Mouse (Mus musculus) neural tube, embryonic 15.5 days (tissue): ENCODE results near the gene Samhd1. TPM values are rescaled to one million over a fixed set of nuclear protein-coding genes. Genes with fewer than 3 reads are reported as not detected.

Experiments
- ATAC-seq: fragments of 200-750 bp; cut with Nextera tagmentation; 2 replicates; pipeline ENCODE4 v1.8.0; 2017; ENCODE audit warnings: mild to moderate bottlenecking, moderate TSS enrichment, moderate library complexity; ENCODE audit not compliant: low FRiP score
- H3K27ac ChIP-seq: fragments of 300-500 bp; sonication (generic); replicated peaks from 2 replicates; pipeline ENCODE4 v1.5.1; 2015; ENCODE audit warnings: mild to moderate bottlenecking, inconsistent platforms
- H3K27me3 ChIP-seq: fragments of 300-500 bp; sonication (generic); replicated peaks from 2 replicates; pipeline ENCODE4 v1.6.1; 2015; ENCODE audit warnings: inconsistent platforms
- H3K36me3 ChIP-seq: fragments of 300-500 bp; sonication (generic); 2 replicates; pipeline ENCODE4 v1.6.1; 2015; ENCODE audit warnings: inconsistent platforms
- H3K4me1 ChIP-seq: fragments of 300-500 bp; sonication (generic); 2 replicates; pipeline ENCODE4 v1.6.1; 2015; ENCODE audit warnings: inconsistent platforms
- H3K4me2 ChIP-seq: fragments of 300-500 bp; sonication (generic); 2 replicates; pipeline ENCODE4 v1.6.1; 2015; ENCODE audit warnings: inconsistent platforms, mild to moderate bottlenecking, moderate library complexity
- H3K4me3 ChIP-seq: fragments of 300-500 bp; sonication (generic); replicated peaks from 2 replicates; pipeline ENCODE4 v1.5.1; 2015; ENCODE audit warnings: mild to moderate bottlenecking, inconsistent platforms
- H3K9ac ChIP-seq: fragments of 300-500 bp; sonication (generic); replicated peaks from 2 replicates; pipeline ENCODE4 v1.6.1; 2015; ENCODE audit warnings: mild to moderate bottlenecking, inconsistent platforms
- H3K9me3 ChIP-seq: fragments of 300-500 bp; sonication (generic); replicated peaks from 2 replicates; pipeline ENCODE4 v1.6.1; 2016; ENCODE audit warnings: inconsistent platforms
- WGBS: fragments of 180-500 bp; shearing (Covaris S2); methylation state at CpG from one replicate; pipeline ENCODE4 v1.1.7; 2015; ENCODE audit warnings: mixed read lengths; 5-methylcytosine and 5-hydroxymethylcytosine counted together
- polyA plus RNA-seq: library from polyadenylated mRNA; unstranded; fragments of >200 nt; fragmentation: Nextera tagmentation; extraction: Ambion mirVana; gene quantifications from 2 replicates; pipeline ENCODE4 v1.2.1, GENCODE M21; 2015

Gene Samhd1
- polyA plus RNA-seq, 1 experiment from 2014 or later, result 11.9 TPM

DNA sequence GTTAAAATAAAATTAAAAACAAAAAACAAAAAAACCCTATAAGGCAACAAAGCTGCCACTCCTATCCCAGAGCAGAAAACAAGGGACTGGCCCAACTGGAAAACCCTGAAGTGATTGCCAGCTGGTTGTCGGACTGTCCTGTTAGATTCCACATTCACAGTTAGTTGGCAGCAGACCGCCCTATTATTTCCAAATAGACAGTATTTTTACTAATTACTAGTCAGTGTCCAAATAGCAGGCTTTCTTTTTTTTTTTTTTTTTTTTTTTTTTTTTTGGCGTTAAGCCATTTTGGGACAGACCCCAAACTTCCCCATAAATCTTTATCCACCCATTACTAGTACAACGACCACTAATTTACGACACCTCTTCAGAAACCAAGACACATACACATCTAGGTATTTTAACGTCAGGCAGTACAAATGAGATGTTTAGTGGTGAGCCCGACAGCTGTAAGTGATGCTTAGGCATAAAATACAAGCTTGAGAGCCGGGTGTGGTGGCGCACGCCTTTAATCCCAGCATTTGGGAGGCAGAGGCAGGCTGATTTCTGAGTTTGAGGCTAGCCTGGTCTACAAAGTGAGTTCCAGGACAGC, 560 bp upstream of the Samhd1 start:
- H3K27me3 ChIP-seq, result no peaks in the 10 kb centered on the region
- H3K36me3 ChIP-seq, result no peaks in the 10 kb centered on the region
- 61% methylated on average over 10 of the region's 10 CpGs for WGBS
- H3K27ac ChIP-seq, result peak overlapping the region; percentile 73
- no peak for ATAC-seq
- 0 out of 2 replicates have a peak, but pooled peaks cover 5% of the 10 kb centered on the region for H3K9me3 ChIP-seq
- peaks cover 13% of the 10 kb centered on the region for H3K4me1 ChIP-seq
- peak overlapping the region; percentile 68 for H3K4me3 ChIP-seq
- peak overlapping the region; percentile 95 for H3K4me2 ChIP-seq
- peak overlapping the region; percentile 65 for H3K9ac ChIP-seq

- Histone ChIP-seq H3K9me3 (no peaks in the 10 kb centered on the region), H3K4me2 (peak overlapping the region; percentile 95), H3K36me3 (no peaks in the 10 kb centered on the region), H3K4me3 (peak overlapping the region; percentile 68), H3K27ac (peak overlapping the region; percentile 73), H3K27me3 (no peaks in the 10 kb centered on the region), H3K4me1 (peaks cover 13% of the 10 kb centered on the region), H3K9ac (peak overlapping the region; percentile 65)
- ATAC-seq, result peak; percentile 43; the same call in 1 of the 2 replicates
- 0% methylated on average over 25 of the region's 25 CpGs for WGBS
These were observed 560 bp downstream of the Samhd1 start for GRCm38 (mm10) chr2:157134479-157134931.

DNA sequence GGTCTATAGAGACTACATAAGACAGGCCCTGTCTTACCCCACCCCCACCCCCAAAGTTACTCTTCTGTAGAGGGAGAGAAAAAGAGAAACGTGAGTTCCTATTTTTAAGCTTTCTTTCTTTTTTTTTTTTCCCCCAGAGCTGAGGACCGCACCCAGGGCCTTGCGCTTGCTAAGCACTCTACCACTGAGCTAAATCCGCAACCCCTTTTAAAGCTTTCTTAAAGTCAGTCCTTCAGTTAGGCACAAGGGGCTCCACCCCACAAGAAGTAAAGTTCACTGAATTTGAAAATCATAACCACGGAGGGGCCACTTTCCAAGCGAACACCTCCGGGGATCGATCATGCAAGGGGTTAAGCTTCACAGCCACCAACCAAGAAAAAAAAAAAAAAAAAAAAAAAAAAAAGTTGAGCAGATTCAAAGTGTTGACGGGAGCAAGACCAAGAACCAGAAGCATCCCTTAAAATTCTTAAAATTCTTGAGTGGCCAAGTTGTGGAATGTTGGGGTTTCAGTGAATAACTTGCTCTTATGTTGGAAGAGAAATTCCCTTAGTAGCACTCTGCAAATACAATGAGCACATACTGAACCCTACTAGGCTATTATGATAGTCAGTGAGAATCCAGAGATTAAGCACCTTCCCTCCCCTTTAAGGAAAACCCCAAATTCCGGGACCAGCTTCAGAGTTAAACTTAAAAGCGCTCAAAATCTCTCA, 1.1 kb downstream of the Samhd1 start:
- no peaks in the 10 kb centered on the region for H3K9me3 ChIP-seq
- peaks cover 13% of the 10 kb centered on the region for H3K4me1 ChIP-seq
- 27% methylated on average over 11 of the region's 11 CpGs for WGBS
- peak overlapping the region; percentile 65 for H3K9ac ChIP-seq
- H3K27me3 ChIP-seq, result no peaks in the 10 kb centered on the region
- no peak for ATAC-seq
- H3K4me3 ChIP-seq, result peak overlapping the region; percentile 68
- no peak overlapping the region for H3K27ac ChIP-seq
- H3K4me2 ChIP-seq, result peak overlapping the region; percentile 95
- no peaks in the 10 kb centered on the region for H3K36me3 ChIP-seq

- Histone ChIP-seq H3K4me2 (no peak overlapping the region), H3K9me3 (no peaks in the 10 kb centered on the region), H3K4me1 (peaks cover 13% of the 10 kb centered on the region), H3K9ac (no peak overlapping the region), H3K27me3 (no peaks in the 10 kb centered on the region), H3K27ac (no peak overlapping the region), H3K36me3 (no peaks in the 10 kb centered on the region), H3K4me3 (no peak overlapping the region)
- 84% methylated on average over 3 of the region's 3 CpGs for WGBS
- no peak for ATAC-seq
These were observed 2.2 kb downstream of the Samhd1 start for GRCm38 (mm10) chr2:157132686-157133540.

- no peaks in the 10 kb centered on the region for H3K9me3 ChIP-seq
- H3K27me3 ChIP-seq, result no peaks in the 10 kb centered on the region
- no peaks in the 10 kb centered on the region for H3K36me3 ChIP-seq
- no peak overlapping the region for H3K27ac ChIP-seq
- no peak overlapping the region for H3K9ac ChIP-seq
- no peak overlapping the region for H3K4me2 ChIP-seq
- H3K4me3 ChIP-seq, result no peak overlapping the region
- ATAC-seq, result no peak
- 67% methylated on average over 1 of the region's 1 CpGs for WGBS
- peaks cover 13% of the 10 kb centered on the region for H3K4me1 ChIP-seq
These were observed 3.0 kb downstream of the Samhd1 start for GRCm38 (mm10) chr2:157132086-157132485.

DNA sequence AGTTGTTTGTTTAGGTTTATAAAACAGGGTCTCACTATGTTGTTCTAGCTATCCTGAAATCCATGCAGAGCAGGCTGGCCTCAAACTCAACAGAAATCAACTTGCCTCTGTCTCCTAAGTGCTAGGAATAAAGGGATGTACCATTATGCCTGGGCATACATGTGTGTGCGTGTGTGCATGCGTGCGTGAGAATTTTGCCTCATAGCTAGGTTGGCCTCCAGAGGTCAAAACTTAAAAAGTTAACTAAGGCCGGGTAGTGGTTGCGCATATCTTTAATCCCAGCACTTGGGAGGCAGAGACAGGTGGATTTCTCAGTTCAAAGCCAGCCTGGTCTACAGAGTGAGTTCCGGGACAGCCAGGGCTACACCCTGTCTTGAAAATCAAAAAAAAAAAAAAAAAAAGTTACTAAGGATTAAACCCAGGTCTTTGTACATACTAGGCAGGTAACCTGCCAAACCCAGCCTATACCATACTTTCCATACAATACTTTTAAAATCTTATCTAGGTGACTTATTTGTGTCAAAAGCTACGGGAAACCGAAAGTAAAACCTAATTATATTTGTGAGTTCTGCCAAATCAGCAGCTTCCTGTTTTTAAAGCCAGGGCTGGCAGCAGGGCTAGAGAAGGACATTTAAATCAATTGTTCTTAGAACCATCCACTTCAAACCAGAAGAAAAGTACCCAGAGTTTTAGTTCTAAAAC, 4.1 kb downstream of the Samhd1 start:
- no peak for ATAC-seq
- Histone ChIP-seq H3K4me1 (peaks cover 13% of the 10 kb centered on the region), H3K27me3 (no peaks in the 10 kb centered on the region), H3K9ac (no peak overlapping the region), H3K36me3 (peaks cover 5% of the 10 kb centered on the region; the same call in 1 of the 2 replicates), H3K4me2 (no peak overlapping the region), H3K27ac (no peak overlapping the region), H3K4me3 (no peak overlapping the region), H3K9me3 (no peaks in the 10 kb centered on the region)
- 89% methylated on average over 8 of the region's 8 CpGs for WGBS

GRCm38 (mm10) chr2:157129601-157130164, 5.4 kb downstream of the Samhd1 start:
- H3K27ac ChIP-seq, result no peak overlapping the region
- H3K9me3 ChIP-seq, result no peaks in the 10 kb centered on the region
- no peak overlapping the region for H3K4me3 ChIP-seq
- no peak for ATAC-seq
- H3K36me3 ChIP-seq, result peaks cover 9% of the 10 kb centered on the region; the same call in 1 of the 2 replicates
- H3K4me2 ChIP-seq, result no peak overlapping the region
- H3K4me1 ChIP-seq, result peaks cover 9% of the 10 kb centered on the region
- H3K9ac ChIP-seq, result no peak overlapping the region
- WGBS, result 86% methylated on average over 11 of the region's 11 CpGs
- H3K27me3 ChIP-seq, result no peaks in the 10 kb centered on the region

DNA sequence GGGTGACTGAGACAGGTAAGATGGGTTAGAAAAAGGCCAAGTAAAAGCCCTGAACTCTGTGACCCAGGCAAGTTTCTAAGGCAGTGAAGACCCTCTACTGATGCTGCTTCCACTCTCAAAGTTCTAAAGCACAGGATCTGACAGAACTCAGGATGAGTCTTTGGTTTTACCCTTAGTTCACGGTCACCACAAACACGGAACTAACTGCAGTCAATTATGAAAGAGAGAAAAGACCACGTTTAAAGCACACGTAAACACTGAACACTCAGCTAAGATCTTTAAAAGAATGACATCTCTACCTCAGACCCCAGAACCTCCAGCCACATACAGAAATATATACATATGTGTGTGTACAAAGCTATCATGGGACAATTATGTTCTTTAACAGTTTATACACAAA, 6.0 kb downstream of the Samhd1 start:
- H3K9ac ChIP-seq, result no peak overlapping the region
- H3K4me2 ChIP-seq, result no peak overlapping the region
- H3K4me1 ChIP-seq, result peaks cover 6% of the 10 kb centered on the region
- H3K36me3 ChIP-seq, result peaks cover 11% of the 10 kb centered on the region; the same call in 1 of the 2 replicates
- WGBS, result 92% methylated on average over 4 of the region's 4 CpGs
- H3K27me3 ChIP-seq, result no peaks in the 10 kb centered on the region
- no peak overlapping the region for H3K27ac ChIP-seq
- no peaks in the 10 kb centered on the region for H3K9me3 ChIP-seq
- no peak overlapping the region for H3K4me3 ChIP-seq
- ATAC-seq, result no peak

- Histone ChIP-seq H3K4me1 (no peaks in the 10 kb centered on the region), H3K4me3 (no peak overlapping the region), H3K9me3 (no peaks in the 10 kb centered on the region), H3K27ac (no peak overlapping the region), H3K4me2 (no peak overlapping the region), H3K27me3 (no peaks in the 10 kb centered on the region), H3K9ac (no peak overlapping the region), H3K36me3 (peaks cover 11% of the 10 kb centered on the region; the same call in 1 of the 2 replicates)
- WGBS, result 75% methylated on average over 4 of the region's 4 CpGs
- no peak for ATAC-seq
These were observed 7.0 kb downstream of the Samhd1 start for GRCm38 (mm10) chr2:157128072-157128471.

DNA sequence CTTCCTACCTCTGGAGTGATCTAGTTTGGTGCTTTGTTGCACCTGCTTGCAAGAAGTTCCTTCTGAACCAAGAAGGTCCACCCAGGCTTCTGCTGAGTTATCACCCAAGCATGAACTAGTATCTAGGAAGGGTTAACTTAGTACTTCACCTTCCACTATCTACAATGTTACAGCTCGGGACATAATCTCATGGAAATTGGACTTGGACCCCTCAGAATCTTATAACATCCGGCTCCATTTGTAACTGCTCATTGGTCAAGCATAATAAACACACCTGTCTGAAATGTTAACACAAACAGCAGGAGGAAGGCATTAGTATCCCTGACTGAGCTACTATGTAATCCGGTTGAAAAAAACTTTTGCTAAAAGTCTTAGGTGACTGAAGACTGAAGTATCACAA, 7.7 kb downstream of the Samhd1 start:
- Histone ChIP-seq H3K4me1 (no peaks in the 10 kb centered on the region), H3K4me2 (no peak overlapping the region), H3K9ac (no peak overlapping the region), H3K36me3 (peaks cover 11% of the 10 kb centered on the region; the same call in 1 of the 2 replicates), H3K27me3 (no peaks in the 10 kb centered on the region), H3K9me3 (no peaks in the 10 kb centered on the region), H3K4me3 (no peak overlapping the region), H3K27ac (no peak overlapping the region)
- WGBS, result 92% methylated on average over 3 of the region's 3 CpGs
- ATAC-seq, result no peak

DNA sequence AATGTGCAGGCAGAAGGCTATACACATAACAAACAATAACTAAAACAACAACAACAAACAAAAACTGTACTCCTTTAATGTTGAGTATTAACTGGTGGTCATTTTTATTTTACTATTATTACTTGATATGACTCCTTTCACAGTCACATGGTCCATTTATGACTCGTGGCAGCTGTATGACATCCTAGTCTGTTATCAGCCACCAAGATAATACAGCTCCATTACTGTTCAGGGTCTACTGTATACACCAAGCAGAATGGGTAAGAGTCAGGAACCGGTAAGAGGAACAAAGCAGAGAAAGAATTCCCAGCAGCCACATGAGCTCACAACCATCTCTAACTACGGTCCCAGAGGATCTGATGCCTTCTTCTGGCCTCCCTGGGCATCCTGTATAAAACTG, 9.8 kb downstream of the Samhd1 start:
- Histone ChIP-seq H3K9ac (no peak overlapping the region), H3K27ac (no peak overlapping the region)
- WGBS, result 91% methylated on average over 3 of the region's 3 CpGs

More for the DNA sequence above, 9.8 kb downstream of the Samhd1 start:
- Histone ChIP-seq H3K36me3 (peaks cover 20% of the 10 kb centered on the region), H3K4me2 (no peak overlapping the region), H3K4me1 (no peaks in the 10 kb centered on the region), H3K9me3 (no peaks in the 10 kb centered on the region), H3K27me3 (no peaks in the 10 kb centered on the region), H3K4me3 (no peak overlapping the region)
- no peak for ATAC-seq
